Mouse (Mus musculus): ENCODE measurements at regions not wholly inside any gene's neighbourhood (a gene's known extent, or its start where the extent isn't known, plus 50 kb on each side); places are given as distances from the start of the nearest gene placed in this dataset.

- no peak for DNase-seq
Measured at GRCm38 (mm10) chr8:126538136-126538535, 55.6 kb downstream of the Irf2bp2 start.

- peak; percentile 82 for DNase-seq
Measured at GRCm38 (mm10) chr8:126536928-126537618, 56.7 kb downstream of the Irf2bp2 start.

- DNase-seq = no peak
Measured at GRCm38 (mm10) chr8:126536132-126536927, 57.5 kb downstream of the Irf2bp2 start.

GRCm38 (mm10) chr8:126532284-126532974 is 57.6 kb upstream of the Tarbp1 start:
- no peak for DNase-seq

- no peak for DNase-seq
Measured at GRCm38 (mm10) chr8:126531459-126531858, 56.6 kb upstream of the Tarbp1 start.

- DNase-seq = no peak
Measured at GRCm38 (mm10) chr8:126529409-126529808, 54.5 kb upstream of the Tarbp1 start.

GRCm38 (mm10) chr8:126528434-126529080 is 53.7 kb upstream of the Tarbp1 start:
- DNase-seq = peak; percentile 40

GRCm38 (mm10) chr8:126526864-126527571 is 52.2 kb upstream of the Tarbp1 start:
- DNase-seq = peak; percentile 33

- DNase-seq = no peak
Measured at GRCm38 (mm10) chr8:126525575-126525974, 50.7 kb upstream of the Tarbp1 start.
